In the genomic region with DNA sequence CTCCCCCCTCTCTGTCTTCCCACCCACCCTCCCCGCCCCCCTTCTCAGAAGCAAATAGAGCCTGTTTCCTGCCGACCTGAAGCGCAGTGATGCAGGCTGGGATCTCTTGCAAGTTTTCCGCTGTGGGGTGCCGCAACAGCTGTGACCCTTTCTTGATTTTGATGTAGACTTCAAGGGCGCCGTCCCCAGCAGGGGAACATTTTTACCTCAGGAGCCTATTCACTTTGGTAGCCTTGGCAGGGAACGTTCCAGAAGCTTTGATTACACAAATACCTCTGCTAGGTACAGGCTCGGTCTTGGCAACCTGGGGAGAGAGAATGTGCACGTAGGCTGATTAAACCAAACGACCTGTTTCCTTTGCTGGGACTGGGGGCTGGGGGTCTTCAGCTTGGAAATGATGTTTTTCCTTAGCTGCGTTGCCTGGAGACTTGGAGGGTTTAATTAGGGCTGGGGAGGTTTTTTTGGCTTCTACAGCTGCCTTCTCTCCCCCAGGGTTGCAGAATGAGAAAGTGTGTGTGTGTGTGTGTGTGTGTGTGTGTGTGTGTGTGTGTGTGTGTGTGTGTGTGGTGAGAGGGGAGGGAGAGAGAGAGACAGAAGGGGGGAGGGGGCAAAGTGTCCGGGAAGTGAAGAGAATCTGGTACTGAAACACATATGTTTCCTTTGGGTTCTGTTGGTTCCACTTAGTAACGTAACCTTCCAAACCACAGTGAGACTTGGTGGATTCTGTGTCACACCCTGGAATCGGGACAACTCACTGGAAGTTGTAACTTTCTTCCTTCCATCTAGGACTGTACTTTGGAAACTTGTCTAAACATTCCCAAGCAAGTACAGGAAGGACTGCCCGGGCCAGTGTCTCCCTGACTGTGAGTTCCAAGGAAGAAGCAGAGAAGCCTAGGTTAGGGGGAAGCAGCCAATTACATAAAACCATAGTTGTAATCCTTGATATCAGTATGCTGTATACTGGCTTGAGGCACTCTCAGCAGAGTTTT, we compare ENCODE assay signal across 8 mouse cellular contexts.
DNase-seq lines count a peak whose midpoint lies in the region; ATAC-seq and TF ChIP-seq lines count a peak whose summit lies in the region.
"Had no signal": no experiment of that assay in that cellular context is flagged by ENCODE, and none has a peak within 500 bp of the region (broad histone marks: within the 10 kb centered on the region; RNA-seq: fewer than 3 reads in every experiment).

No protein-coding gene starts in this region.

- H3K4me2 ChIP-seq in intestine, postnatal 0 days (replicated peaks; ENCODE audit: low read depth), result peak overlapping the region; percentile 33

- intact Hi-C loops in left cerebral cortex, postnatal 4 days (cut with DNase I), result no loop called here

- 14% methylated on average over 15 of the region's 16 CpGs for WGBS in intestine, postnatal 0 days

- H3K36me3 ChIP-seq in intestine, postnatal 0 days (ENCODE audit: control insufficient read depth, insufficient read depth), result no peaks in the 10 kb centered on the region

- TF ChIP-seq CTCF in intestine, postnatal 0 days (IDR thresholded peaks at IDR 0.05; ENCODE audit: low read depth), result no peak

- ATAC-seq in intestine, postnatal 0 days, result no peak

- DNase-seq in adipocyte (ENCODE audit: low spot score), result peak; percentile 34
- peak; percentile 53 for DNase-seq in embryo, embryonic 11.5 days (ENCODE audit: low read depth, low spot score)
- peak; percentile 30 to 43 for DNase-seq in heart, adult 9 months (ENCODE audit: low spot score in 2 of 2)
- DNase-seq in left cerebral cortex, postnatal 4 days, result peak; percentile 59
- peak; percentile 71 for DNase-seq in neural tube, embryonic 10.5 days (ENCODE audit: extremely low spot score, low spot score)
- no peak for DNase-seq in spleen, adult 18-20 months

- no peaks in the 10 kb centered on the region for H3K27me3 ChIP-seq in intestine, postnatal 0 days (replicated peaks; ENCODE audit: control insufficient read depth, insufficient read depth, low read length)

- H3K27ac ChIP-seq in intestine, postnatal 0 days (ENCODE audit: low read depth, low read length), result no peak overlapping the region

- no peak overlapping the region for H3K4me3 ChIP-seq in intestine, postnatal 0 days (ENCODE audit: low read depth, low read length)
- H3K4me3 ChIP-seq: erythroblast, embryonic 14.5 days had no signal

- no peak overlapping the region for H3K9ac ChIP-seq in intestine, postnatal 0 days (ENCODE audit: low read depth, low read length)

- H3K9me3 ChIP-seq in intestine, postnatal 0 days (ENCODE audit: control insufficient read depth), result no peaks in the 10 kb centered on the region

- no peaks in the 10 kb centered on the region for H3K4me1 ChIP-seq in intestine, postnatal 0 days (replicated peaks; ENCODE audit: control insufficient read depth, insufficient read depth, low read length)

Comparison
In these comparisons a context has a peak if more than half of its experiments do, and no peak if none do; other contexts are left out.
1. DNase-seq: peak in adipocyte (single experiment), embryo, embryonic 11.5 days (single experiment), heart, adult 9 months (2 of 2), left cerebral cortex, postnatal 4 days (single experiment) and neural tube, embryonic 10.5 days (single experiment); none in spleen, adult 18-20 months (0 of 2).